Mouse (Mus musculus) MEL (cell line): Measurements from ENCODE around the gene Slc35c2.

ENCODE experiments used
- CTCF ChIP-seq, 3 experiments: IDR thresholded peaks in 2 of 3; conservative IDR thresholded peaks in 1 of 3; 2 replicates each; pipeline ENCODE4 v1.5.1; 2011 to 2012; ENCODE audit warnings: low read length in 3 of 3, low read depth in 2 of 3, mild to moderate bottlenecking in 2 of 3, improper control_type of control experiment in 1 of 3, inconsistent platforms in 1 of 3, mixed read lengths in 1 of 3, moderate library complexity in 1 of 3; ENCODE audit not compliant: control insufficient read depth in 1 of 3, insufficient read depth in 1 of 3, poor library complexity in 1 of 3, severe bottlenecking in 1 of 3
- EP300 ChIP-seq, 2 experiments: IDR thresholded peaks; 2 replicates each; pipeline ENCODE4 v1.6.1; 2011; ENCODE audit warnings: improper control_type of control experiment in 2 of 2, low read length in 2 of 2, low read depth in 1 of 2, mild to moderate bottlenecking in 1 of 2
- JUND ChIP-seq: IDR thresholded peaks from 2 replicates; pipeline ENCODE4 v1.6.1; 2011; ENCODE audit warnings: low read depth, mild to moderate bottlenecking, improper control_type of control experiment, low read length
- MAX ChIP-seq: IDR thresholded peaks from 2 replicates; pipeline ENCODE4 v1.6.1; 2011; ENCODE audit warnings: low read length, improper control_type of control experiment
- MXI1 ChIP-seq: IDR thresholded peaks from 2 replicates; pipeline ENCODE4 v1.6.1; 2011; ENCODE audit warnings: mild to moderate bottlenecking, low read depth, low read length, improper control_type of control experiment
- POLR2A ChIP-seq, 2 experiments: IDR thresholded peaks; 2 replicates each; pipeline ENCODE4 v1.6.1; 2011 to 2012; ENCODE audit warnings: low read length in 2 of 2, mild to moderate bottlenecking in 2 of 2, control low read depth in 1 of 2, improper control_type of control experiment in 1 of 2, low read depth in 1 of 2, moderate library complexity in 1 of 2; ENCODE audit not compliant: control insufficient read depth in 1 of 2, insufficient read depth in 1 of 2, poor library complexity in 1 of 2
- POLR2AphosphoS5 ChIP-seq: IDR thresholded peaks from 2 replicates; pipeline ENCODE4 v1.6.1; 2012; ENCODE audit warnings: low read depth, borderline replicate concordance, mild to moderate bottlenecking, inconsistent platforms, low read length, moderate library complexity, mixed read lengths
- SIN3A ChIP-seq: IDR thresholded peaks from 2 replicates; pipeline ENCODE4 v1.6.1; 2012; ENCODE audit warnings: low read length, improper control_type of control experiment, inconsistent platforms

- TF ChIP-seq SIN3A (no peak), MAX (no peak), POLR2A (IDR thresholded peaks at IDR 0.05; ENCODE audit: control insufficient read depth in 1 of 2, insufficient read depth in 1 of 2, low read depth in 1 of 2, low read length in 2 of 2, poor library complexity in 1 of 2) (no peak), POLR2AphosphoS5 (no peak), MXI1 (no peak), CTCF (IDR thresholded peaks at IDR 0.05 in 2 of 3, conservative IDR thresholded peaks at IDR 0.05 in 1 of 3; ENCODE audit: control insufficient read depth in 1 of 3, insufficient read depth in 1 of 3, low read depth in 2 of 3, low read length in 3 of 3, poor library complexity in 1 of 3, severe bottlenecking in 1 of 3) (no peak), JUND (no peak), EP300 (IDR thresholded peaks at IDR 0.05; ENCODE audit: low read depth in 1 of 2, low read length in 2 of 2) (no peak)
Measured at GRCm38 (mm10) chr2:165266739-165267138, 20.9 kb downstream of the Slc35c2 start.
